Mouse (Mus musculus): ENCODE data around the gene Smarca2. TPM values are rescaled to one million over a fixed set of nuclear protein-coding genes. Genes with fewer than 3 reads are reported as not detected.

The Smarca2 gene
- total RNA-seq (2023), result 100 to 1,000 TPM; 167 to 180 TPM

GRCm38 (mm10) chr19:26604755-26605300, at the start of gene Smarca2:
TSS of gene Smarca2 (plus strand) at chr19:26605050.

